Mouse (Mus musculus): ENCODE results near the gene Anp32e.

Anp32e gene

DNA sequence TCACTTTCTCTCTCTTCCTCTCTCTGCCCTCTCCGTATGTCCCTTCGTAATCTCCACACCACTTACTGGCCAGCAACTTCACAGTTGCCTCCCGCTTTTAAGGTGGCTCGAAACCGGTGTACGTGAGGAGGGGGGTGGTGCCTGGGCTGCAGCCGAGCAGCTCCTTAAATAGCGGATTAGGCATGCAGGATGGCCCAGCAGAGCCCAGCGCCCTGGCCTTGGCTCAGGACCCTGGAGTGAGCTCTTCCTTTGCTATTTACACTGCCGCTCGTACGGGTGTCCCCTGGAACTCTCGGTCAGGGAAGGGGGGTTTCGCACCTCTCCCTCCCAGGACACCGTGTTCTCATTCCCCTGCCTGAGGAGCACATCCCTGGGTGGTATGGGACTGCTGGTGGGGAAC is 24.5 kb upstream of the Anp32e start, which contains the start of gene Car14:
Gene Car14, minus strand, starts transcription at position 124 of the 400 bp plus-strand sequence.
- 3% methylated on average over 15 of the region's 15 CpGs for WGBS

DNA sequence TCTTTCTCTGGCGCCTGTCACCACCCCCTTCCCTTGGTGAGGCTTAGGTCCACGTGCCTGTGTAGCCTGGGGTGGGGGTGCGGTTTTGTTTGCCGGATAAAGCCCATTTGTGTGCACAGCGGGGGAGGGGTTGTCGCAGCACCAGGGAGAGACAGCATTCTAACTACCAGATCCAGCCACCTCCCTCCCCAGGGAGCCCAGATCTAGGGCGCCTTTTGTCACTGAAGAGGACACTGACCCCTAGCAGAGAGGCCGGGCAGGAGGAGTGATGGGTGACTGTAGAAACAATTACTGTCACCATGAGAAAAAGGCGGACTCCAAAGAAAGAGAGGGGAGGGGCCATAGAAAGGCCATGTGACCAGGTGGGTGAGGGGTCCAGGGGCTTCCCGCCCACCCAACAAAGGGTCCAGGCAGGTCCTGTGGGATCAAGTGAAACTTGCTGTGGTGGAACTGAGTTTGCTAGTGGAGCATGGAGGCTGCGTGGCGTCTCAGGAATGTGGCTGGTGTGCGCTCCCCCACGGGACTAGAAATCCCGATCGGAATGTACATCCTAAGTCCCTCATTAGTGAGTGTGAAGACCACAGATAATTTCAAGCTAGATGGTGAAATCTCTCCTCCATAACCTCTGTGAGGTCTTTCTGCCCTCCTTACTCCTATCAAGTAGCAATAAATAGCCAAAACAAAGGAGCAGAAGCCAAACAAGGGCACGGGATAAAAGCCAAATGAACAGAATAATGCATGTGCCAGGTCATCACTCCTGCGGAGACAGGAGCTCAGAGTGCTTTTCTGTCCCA is 23.7 kb upstream of the Anp32e start:
- WGBS, result under 1% methylated on average over 18 of the region's 18 CpGs

DNA sequence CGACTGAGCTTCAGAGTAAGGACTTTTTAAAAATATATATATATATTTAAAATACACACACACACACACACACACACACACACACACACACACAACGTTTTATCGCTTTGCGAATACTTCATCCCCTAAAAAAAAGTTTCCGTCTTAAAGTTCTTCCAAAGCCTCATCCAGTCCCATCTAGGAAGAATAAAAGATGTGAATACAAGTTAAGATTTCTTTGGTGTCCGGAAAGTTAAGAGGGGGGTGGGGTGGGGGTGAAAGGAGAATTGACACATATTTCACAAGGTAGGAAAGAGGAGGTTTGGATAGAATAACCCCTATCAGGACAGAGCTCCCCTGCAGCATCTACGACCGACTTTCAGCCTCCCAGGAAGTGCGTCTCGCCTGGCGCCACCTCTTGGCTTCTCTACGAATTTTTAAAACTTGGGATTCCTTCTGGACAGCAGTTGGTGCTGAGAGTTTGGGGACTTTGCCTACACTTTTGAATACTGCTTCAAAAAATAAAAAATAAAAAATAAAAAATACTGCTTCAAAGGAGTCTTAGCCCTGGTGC is 23.0 kb upstream of the Anp32e start:
- WGBS, result under 1% methylated on average over 12 of the region's 12 CpGs

DNA sequence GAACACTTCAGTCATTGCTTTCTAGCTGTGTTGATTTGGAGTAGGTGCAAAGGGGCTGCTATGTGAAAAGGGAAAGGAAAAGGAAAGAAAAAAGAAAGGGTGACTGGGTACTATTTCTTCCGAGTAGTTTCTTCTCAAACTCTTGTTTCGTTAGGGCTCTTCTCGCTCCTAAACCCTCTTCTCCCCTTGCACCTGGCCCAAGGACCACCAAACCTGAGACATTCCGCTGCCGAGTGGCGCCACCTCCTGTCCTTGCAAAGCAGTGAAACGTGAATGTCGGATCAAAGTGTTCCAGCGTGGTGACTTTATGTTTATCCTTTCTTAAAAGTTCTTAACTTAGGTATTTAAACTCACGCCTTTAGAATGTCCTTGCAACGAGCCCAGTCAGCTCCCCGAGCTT is 22.2 kb upstream of the Anp32e start:
- WGBS, result 1% methylated on average over 12 of the region's 12 CpGs

DNA sequence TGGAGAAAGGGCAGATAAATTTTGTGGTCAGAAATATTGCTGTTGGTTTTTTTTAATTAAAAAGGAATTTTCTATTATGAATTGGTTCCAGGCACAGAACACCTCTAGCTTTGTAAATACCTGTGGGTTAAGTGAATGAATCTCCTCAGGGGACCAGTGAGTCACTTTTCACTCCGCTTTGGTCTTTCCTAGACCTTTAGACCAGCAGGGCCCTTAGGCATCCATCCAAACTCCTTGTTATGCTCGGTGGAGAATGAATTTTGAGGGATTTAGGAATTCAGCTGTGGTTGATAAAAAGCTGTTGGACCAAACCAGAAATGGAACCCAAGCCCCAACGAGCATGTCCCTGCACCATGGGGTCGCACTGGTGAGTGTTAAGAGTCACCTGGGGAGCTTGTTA is 21.4 kb upstream of the Anp32e start:
- WGBS, result 49% methylated on average over 4 of the region's 4 CpGs

DNA sequence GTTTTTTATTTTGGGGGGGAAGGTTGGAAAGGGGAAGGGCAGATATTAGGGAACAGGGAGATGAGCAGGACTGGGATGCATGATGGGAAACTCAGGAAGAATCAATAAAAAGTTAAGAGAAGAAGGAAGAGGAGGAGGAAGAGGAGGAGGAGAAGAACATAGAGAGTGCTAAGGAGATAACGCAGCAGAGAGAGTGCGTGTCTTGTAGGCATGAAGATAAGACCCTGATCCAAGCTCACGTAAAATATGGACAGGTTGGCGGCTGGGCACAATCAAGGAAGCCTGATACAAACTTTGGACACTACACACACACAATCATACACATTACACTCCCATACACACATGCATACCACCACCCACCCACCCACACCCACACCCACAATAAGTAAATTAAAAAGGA is 14.3 kb upstream of the Anp32e start:
- WGBS, result 94% methylated on average over 4 of the region's 4 CpGs

DNA sequence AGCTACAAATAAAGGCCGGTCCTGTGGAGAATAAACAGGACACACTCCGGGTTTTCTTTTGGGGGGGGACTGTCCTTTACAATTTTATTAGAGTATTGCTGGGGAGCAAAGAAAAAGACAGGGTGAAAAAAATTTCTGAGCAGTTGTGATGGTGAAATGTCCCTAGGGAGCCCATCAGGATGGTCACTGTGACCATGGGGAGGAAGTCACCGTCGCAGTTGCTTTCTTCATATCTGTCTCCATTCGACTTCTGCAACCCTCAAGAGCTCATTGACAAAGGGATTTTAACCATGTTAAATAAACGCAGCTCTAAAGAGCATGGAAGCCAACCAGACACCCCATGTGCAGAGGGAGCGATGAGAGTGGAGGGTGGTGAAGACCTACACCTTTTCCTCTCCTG is 12.3 kb upstream of the Anp32e start:
- 75% methylated on average over 7 of the region's 7 CpGs for WGBS

DNA sequence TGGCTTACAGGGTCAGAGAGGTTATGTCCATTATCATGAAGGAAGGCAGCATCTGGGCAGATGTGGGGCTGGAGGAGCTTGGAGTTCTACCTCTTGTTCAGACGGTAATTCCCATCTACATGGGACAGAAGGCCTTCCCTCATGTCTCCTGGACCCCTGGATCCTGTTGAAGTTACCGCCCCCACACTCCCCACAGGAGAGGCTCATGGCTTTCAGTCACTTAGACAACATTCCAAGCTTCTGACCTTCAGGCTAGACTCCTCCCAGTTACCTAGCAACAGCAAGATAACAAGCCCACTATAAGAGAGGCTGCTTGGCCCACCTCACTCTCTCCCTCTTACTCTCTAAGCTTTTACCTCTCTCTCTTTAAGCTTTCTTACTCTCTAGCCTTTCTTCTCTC is 8.5 kb upstream of the Anp32e start:
- 87% methylated on average over 2 of the region's 2 CpGs for WGBS

DNA sequence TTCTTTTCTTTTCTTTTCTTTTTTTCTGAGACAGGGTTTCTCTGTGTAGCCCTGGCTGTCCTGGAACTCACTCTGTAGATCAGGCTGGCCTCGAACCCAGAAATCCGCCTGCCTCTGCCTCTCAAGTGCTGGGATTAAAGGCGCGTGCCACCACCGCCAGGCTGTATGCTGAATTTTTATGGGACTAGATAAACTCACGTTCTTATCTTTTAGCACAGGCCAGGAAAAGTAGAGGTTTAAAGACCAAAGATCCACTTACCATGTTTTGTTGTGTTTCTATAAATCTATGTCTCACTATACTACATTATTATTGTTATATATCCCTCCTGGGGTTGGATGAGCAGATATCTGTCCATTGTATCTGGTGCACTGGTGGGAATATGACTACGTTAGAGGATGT is 5.6 kb upstream of the Anp32e start:
- 96% methylated on average over 7 of the region's 7 CpGs for WGBS

DNA sequence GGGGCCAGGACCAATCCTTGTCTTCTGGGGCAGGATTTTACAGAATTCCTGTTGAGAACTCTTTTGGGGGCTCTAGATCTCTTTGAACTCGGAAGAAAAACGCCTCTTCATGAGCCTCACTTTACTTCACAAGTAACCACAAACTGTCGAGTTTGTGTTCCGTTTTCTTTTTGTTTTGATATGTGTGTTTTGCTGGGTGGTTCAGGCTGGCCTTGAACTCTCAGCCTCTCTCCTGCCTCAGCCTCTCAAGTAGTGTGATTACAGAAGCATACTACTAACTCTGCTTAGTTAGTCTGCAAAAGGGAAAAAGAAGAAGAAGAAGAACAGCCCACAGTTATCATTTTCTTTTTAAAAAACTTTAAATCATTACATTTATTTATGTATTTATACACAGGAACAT is 4.9 kb upstream of the Anp32e start:
- 74% methylated on average over 4 of the region's 4 CpGs for WGBS

DNA sequence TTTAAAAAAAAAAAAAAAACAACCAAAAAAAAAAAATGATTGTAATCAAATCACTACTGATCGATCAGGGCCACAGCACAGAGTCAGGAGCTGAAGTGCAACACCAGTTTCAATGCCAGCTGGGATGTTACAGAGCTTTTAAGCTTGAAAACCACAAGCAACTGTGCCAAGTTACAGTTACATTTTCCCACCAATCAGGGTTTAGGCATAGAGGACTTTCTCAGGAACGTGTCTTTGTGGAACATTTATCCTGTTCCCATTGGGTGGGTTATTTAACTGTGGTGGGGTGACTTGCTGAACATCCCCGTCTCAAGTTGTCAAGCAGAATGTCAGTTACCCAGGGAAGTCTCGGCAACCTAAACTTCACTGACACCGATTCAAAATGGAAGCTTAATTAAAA is 4.0 kb upstream of the Anp32e start:
- 86% methylated on average over 5 of the region's 5 CpGs for WGBS

DNA sequence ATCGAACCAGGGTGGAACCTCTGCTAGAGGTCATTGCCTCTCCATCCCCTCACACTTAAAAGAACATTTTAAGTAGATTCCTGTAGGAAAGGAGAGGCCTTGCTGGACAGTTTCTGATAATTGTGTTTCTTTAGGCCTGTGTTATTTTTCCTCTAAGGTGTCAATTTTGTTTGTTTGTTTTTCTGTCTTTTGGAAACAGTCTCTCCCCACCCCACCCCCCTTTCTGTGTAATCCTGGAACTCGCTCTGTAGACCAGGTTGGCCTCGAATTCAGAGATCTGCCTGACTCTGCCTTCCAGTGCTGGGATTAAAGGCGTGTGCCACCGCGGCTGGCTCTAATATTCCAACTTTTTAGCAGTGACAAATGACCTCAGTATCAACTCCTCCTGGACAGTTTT is 787 bp upstream of the Anp32e start:
- WGBS, result 66% methylated on average over 6 of the region's 6 CpGs

DNA sequence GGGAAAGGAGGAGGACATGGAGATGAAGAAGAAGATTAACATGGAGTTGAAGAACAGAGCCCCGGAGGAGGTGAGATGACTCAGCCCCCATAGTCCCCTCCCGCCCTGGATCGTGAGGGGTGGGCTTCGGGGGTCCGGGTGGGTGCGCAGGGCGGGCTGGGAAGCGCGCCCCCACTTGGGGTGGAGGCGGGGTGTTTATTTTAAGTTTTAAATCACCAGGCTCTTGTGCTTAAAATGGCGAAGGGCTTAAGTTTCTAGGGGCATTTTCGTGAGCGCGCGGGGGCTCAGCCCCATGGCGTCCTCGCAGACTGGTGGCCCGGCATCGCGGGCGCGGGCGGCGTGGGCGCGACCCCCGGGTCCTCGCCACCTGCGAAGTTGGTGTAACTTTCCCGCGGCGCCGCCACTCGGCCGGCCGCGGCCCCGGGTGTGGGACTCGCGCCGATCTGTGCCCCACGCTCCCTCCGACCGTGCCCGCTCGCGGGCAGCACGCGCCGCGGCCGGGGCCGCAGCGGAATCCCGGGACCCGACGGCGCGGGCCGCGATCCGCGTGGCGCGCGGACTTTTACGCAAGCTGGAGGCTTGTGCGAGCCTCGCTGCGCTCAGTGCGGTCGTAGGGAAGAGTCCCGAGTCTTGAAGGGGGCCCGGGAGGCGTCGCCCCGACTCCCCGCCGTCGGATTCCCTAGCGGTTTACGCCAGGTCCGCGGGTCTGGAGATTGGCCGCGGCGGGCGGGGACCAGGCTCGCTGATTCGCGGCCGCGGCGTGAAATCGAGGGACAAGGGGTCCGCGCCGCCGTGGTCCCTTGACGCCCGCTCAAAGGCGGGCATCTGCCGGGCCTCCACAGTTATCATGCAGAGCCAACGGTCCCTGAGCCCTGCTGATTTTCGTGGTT is 780 bp downstream of the Anp32e start:
- WGBS, result under 1% methylated on average over 105 of the region's 105 CpGs

DNA sequence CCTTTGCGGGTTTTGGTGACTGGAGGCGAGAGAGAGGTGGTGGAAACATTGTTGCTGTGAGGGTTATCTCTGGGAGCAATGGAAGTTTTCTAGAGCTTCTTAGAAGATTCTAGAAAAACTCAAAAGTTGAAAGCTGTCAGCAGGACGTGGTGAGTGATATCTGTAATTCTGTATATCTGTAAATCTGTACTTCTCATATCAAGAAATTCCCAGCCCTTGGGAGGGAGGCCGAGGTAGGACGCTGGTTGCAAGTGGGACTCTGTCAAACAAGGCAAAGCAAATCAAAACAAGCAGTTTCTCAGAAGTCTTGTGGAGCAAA is 1.4 kb downstream of the Anp32e start:
- whole genome bisulfite sequencing, result 7% methylated on average over 5 of the region's 5 CpGs

DNA sequence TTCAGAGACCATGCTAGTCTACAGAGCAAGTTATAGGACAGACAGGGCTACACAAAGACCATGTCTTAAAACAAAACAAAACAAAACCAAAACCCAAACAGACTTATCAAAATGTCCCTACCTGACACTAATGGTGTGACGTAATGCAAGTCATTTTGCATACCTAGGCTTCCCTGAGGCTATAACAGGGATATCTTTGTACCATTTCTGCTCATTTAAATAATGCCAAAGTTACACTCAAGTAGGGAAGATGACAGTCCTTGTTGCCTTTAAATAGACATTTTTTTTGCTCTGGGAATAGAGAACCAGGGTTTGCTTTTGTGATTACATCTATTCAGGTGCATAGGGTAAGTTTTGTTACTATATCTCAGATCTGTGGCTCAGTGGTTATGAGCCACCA is 2.4 kb downstream of the Anp32e start:
- 96% methylated on average over 1 of the region's 1 CpGs for WGBS

DNA sequence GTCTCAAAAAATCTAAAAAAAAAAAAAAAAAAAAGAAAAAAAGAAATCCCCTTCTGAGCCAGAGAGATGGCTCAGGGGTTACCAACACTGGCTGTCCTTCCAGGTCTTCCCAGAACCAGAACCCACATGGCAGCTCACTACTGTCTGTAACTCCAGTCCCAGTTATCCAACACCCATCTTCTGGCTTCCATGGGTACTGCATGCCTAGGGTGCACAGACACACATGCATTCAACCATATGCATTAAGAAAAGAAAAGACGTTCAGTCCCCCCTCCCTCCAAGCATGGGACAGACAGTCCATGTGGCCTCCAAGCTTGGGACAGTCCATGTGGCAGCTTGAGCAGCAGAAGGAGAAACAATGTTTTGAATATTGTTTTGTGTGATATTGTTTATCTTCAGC is 3.1 kb downstream of the Anp32e start:
- WGBS, result 41% methylated on average over 1 of the region's 1 CpGs

DNA sequence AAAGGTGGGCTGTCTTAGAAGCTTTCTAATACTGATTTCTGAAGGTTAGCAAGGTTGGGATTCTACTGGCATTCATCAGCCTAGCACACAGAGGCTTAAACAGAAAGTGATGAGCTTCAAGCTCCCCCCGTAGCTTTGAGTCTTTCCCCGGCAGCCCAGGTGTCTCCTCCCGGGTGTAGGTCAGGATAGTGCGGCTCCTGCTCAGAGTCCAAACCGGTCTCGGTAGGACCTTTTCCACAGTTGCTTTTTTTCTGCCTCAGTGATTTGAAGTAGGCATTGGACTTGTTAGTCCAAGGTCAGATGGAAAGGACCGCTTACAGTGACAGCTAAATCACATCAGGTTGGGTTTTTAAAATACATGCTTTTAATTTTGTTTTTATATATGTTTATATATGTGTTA is 3.5 kb downstream of the Anp32e start:
- WGBS, result 91% methylated on average over 7 of the region's 7 CpGs

DNA sequence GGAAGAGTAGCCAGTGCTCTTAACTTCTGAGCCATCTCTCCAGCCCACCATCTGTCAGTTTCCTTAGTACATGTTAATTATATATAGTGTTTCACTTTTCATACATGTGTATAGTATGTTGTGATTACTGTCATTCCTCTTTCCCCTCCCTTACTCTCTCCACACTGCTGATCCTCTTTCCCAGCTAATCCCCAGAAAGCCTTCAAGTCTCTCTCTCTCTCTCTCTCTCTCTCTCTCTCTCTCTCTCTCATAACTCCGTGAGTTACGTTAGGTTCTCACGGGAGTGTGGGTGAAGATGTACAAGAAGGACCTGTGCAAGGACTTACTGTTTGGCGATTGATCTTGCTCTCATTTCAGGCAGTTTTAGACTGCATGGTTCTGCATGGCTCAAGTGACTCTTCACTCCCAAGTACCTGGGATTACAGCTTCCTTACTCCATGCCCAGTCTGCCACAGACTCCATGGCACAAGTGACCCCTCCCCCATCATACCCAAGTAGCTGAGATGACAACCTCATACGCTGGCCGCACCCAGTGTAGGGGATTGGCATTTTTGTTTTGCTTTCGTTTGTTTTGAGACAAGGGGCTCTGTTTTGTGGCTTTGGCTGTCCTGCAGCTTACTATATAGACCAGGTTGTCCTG is 4.2 kb downstream of the Anp32e start:
- 89% methylated on average over 7 of the region's 7 CpGs for WGBS

DNA sequence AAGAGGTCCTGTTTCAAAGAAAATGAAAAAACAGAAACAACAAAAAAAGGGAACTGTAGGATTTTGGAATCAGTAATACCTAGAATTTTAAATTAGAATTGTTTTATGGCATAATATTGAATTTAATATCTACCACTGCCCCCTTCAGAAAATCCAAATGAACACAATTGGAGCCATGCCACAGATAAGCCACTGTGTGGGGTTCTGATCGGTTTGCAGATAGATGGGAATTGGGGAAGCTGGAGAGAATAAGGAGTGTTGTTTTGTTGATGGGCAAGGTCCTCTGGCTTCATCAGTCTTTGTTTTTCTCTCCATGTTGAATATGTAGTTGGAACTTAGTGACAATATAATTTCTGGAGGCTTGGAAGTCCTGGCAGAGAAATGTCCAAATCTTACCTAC is 5.4 kb downstream of the Anp32e start:
- WGBS, result 82% methylated on average over 1 of the region's 1 CpGs

DNA sequence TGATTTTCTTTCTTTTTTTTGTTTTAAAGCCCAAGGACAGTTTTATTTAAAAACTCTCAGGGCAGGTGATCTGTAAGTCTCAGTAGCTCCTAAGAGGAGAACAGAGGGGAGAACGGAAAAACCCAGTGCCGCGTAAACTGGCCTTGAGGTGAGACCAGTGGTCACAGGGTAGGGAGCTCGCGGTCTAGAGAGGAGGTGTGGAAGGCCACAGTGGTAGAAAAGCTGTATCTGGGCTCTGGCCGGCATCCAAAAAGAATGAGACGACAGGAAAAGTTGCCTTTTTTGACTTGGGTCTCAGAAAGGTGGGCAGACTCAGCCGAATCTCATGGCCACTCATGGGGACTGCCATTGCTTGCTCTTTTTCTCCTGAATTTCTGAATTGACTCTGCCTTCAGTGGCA is 9.2 kb downstream of the Anp32e start:
- WGBS, result 96% methylated on average over 8 of the region's 8 CpGs

DNA sequence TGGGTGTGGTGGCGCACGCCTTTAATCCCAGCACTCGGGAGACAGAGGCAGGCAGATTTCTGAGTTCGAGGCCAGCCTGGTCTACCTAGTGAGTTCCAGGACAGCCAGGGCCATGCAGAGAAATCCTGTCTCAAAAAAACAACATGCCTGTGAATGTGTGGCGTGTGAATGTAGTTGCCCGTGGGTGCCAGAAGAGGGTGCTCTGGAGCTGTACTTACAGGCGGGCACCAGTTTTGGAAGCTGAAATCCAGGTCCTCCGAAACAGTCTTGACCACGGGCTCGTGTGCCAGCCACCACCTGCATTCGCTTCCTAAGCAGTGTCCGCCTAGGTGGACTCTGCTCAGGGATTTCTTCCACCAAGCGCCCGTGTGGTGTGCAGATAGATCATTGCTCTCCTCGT is 9.8 kb downstream of the Anp32e start:
- 91% methylated on average over 15 of the region's 15 CpGs for WGBS

DNA sequence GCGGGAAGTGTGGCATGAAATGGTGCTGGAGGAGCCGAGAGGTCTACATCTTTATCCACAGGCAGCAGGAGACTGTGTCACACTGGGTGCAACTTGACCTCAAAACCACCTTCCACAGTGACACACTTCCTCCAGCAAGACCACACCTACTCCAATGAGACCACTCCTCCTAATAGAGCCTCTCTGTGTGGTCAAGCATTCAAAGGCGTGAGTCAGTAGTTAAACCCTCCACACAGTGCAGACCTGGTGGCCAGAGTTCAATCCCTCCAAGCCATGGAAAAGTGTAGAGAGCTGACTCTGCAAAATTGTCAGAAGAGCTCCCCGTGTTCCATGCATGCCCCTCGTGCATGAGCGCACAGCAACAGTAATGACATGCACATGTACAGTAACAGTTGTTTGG is 13.7 kb downstream of the Anp32e start:
- 87% methylated on average over 6 of the region's 6 CpGs for WGBS
